Mouse (Mus musculus): ENCODE measurements around the gene Rpp14. TPM values are rescaled to one million over a fixed set of nuclear protein-coding genes. Genes with fewer than 3 reads are reported as not detected.
"Not testable (repeated sequence)": the region's sequence is repeated elsewhere in the genome, so short reads cannot be mapped to it uniquely, and the experiment has no call there.

Gene Rpp14
- total and polyA plus RNA-seq, 2 experiments: 5.4 to 18.8 TPM

DNA sequence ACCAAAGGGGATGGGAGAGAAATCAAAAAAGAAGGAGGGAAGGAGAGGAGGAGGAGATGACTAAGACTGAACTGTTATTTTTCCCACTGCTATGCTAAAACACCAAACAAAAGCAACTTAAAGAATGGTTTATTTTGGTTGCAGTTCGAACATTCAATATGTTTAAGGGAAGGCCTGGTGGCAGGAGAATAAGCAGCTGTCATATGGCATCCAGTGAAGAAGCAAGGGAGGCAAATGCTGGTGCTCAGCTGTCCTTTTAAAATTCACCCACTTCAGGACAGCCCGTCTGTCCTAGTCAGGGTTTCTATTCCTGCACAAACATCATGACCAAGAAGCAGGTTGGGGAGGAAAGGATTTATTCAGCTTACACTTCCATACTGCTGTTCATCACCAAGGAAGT, 37.2 kb downstream of the Rpp14 start:
- TF ChIP-seq POLR2A (IDR thresholded peaks at IDR 0.05; ENCODE audit: extremely low read depth, insufficient read depth, low read length) (no peak), CTCF (IDR thresholded peaks at IDR 0.05; ENCODE audit: low read depth, low read length) (no peak)
- H3K4me1 ChIP-seq (ENCODE audit: control insufficient read depth, insufficient read depth, low read length): peaks cover 2% of the 10 kb centered on the region; the same call in 1 of the 2 replicates
- no peak overlapping the region for H3K9ac ChIP-seq (ENCODE audit: low read depth, low read length)
- no peak overlapping the region for H3K27ac ChIP-seq (replicated peaks; ENCODE audit: insufficient read depth, low read depth, low read length)
- WGBS: 100% methylated on average over 2 of the region's 2 CpGs
- H3K4me3 ChIP-seq (ENCODE audit: insufficient read depth, low read depth, low read length): no peak overlapping the region
- no peak for DNase-seq (ENCODE audit: extremely low read depth, low read depth, low spot score)
- H3K36me3 ChIP-seq (ENCODE audit: control insufficient read depth, insufficient read depth, low read length): peaks cover 19% of the 10 kb centered on the region
- no peaks in the 10 kb centered on the region for H3K27me3 ChIP-seq (ENCODE audit: control insufficient read depth, insufficient read depth, low read length)
- H3K79me2 ChIP-seq (ENCODE audit: control insufficient read depth, insufficient read depth, low read length): peaks cover 22% of the 10 kb centered on the region; the same call in 1 of the 2 replicates

DNA sequence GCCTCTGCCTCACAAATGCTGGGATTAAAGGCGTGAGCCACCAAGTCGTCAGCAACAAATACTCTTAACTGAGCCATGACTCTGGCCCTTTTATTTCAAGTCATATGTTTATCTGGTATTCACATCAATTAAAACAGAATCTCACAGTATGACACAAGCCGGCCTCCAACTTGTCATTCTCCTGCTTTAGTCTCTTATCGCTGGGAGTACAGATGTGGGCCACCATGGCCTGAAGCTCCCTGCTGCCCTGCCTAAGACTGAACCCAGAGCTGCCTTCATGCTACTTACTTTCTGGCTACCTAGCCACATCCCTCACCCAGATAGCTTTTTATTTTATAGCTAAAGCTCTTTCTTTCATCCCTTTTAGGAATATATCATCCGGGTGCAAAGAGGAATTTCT, 39.3 kb downstream of the Rpp14 start:
- DNase-seq (ENCODE audit: extremely low read depth, low read depth, low spot score): no peak
- Histone ChIP-seq H3K4me3 (ENCODE audit: insufficient read depth, low read depth, low read length) (no peak overlapping the region), H3K27me3 (ENCODE audit: control insufficient read depth, insufficient read depth, low read length) (no peaks in the 10 kb centered on the region), H3K9ac (ENCODE audit: low read depth, low read length) (no peak overlapping the region), H3K4me1 (ENCODE audit: control insufficient read depth, insufficient read depth, low read length) (peaks cover 5% of the 10 kb centered on the region), H3K27ac (replicated peaks; ENCODE audit: insufficient read depth, low read depth, low read length) (no peak overlapping the region), H3K79me2 (ENCODE audit: control insufficient read depth, insufficient read depth, low read length) (peaks cover 13% of the 10 kb centered on the region; the same call in 1 of the 2 replicates), H3K36me3 (ENCODE audit: control insufficient read depth, insufficient read depth, low read length) (peaks cover 17% of the 10 kb centered on the region)
- TF ChIP-seq CTCF (IDR thresholded peaks at IDR 0.05; ENCODE audit: low read depth, low read length): no peak
- no peak for TF ChIP-seq POLR2A (IDR thresholded peaks at IDR 0.05; ENCODE audit: extremely low read depth, insufficient read depth, low read length)
- WGBS: 97% methylated on average over 5 of the region's 5 CpGs

DNA sequence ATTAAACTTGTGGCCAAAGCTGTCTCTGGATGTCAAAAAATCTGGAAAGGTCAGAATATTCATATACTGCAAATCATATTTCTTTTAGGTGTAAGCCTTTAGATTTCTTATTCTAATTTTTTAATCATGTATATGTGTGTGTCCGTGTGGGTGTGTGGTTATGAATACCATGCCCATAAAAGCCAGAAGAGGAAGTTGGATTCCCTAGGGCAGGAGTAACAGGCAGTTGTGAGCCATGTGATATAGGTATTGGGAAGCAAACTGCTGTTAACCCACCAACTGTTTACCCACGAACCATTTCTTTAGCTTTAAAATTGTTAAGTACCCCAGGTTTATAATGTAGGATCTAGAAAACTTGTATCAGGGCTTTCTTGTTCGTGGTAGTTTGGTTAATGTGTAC, 39.7 kb downstream of the Rpp14 start:
- H3K9ac ChIP-seq (ENCODE audit: low read depth, low read length): no peak overlapping the region
- no peaks in the 10 kb centered on the region for H3K27me3 ChIP-seq (ENCODE audit: control insufficient read depth, insufficient read depth, low read length)
- H3K4me3 ChIP-seq (ENCODE audit: insufficient read depth, low read depth, low read length): no peak overlapping the region
- H3K36me3 ChIP-seq (ENCODE audit: control insufficient read depth, insufficient read depth, low read length): peaks cover 15% of the 10 kb centered on the region
- peaks cover 6% of the 10 kb centered on the region for H3K4me1 ChIP-seq (ENCODE audit: control insufficient read depth, insufficient read depth, low read length)
- peaks cover 13% of the 10 kb centered on the region; the same call in 1 of the 2 replicates for H3K79me2 ChIP-seq (ENCODE audit: control insufficient read depth, insufficient read depth, low read length)
- H3K27ac ChIP-seq (replicated peaks; ENCODE audit: insufficient read depth, low read depth, low read length): no peak overlapping the region
- WGBS: 86% methylated on average over 3 of the region's 3 CpGs
- no peak for TF ChIP-seq CTCF (IDR thresholded peaks at IDR 0.05; ENCODE audit: low read depth, low read length)
- no peak for TF ChIP-seq POLR2A (IDR thresholded peaks at IDR 0.05; ENCODE audit: extremely low read depth, insufficient read depth, low read length)
- no peak for DNase-seq (ENCODE audit: extremely low read depth, low read depth, low spot score)

DNA sequence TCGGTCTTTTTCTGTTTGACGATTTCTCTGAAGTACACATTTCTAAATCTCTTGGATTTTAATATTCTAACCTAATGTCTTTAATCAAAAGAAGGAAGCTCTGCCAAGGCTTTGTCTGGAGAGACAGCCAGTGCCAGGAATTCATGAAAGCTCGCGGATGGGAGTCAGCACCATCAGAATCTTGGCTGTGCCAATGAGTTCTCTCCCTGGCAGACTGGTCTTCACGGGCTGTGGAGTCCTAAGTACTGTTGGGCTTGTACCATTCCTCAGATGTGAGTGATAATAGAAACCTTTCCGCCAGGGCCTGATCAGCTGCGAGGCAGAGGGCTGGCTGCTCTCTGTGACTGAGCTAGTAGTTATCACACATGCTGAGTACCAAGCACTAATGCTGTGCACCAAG, 43.0 kb downstream of the Rpp14 start:
- peaks cover 6% of the 10 kb centered on the region for H3K4me1 ChIP-seq (ENCODE audit: control insufficient read depth, insufficient read depth, low read length)
- H3K4me3 ChIP-seq (ENCODE audit: insufficient read depth, low read depth, low read length): no peak overlapping the region
- DNase-seq (ENCODE audit: extremely low read depth, low read depth, low spot score): no peak
- peaks cover 5% of the 10 kb centered on the region; the same call in 1 of the 2 replicates for H3K79me2 ChIP-seq (ENCODE audit: control insufficient read depth, insufficient read depth, low read length)
- 60% methylated on average over 7 of the region's 7 CpGs for WGBS
- TF ChIP-seq CTCF (IDR thresholded peaks at IDR 0.05; ENCODE audit: low read depth, low read length) (no peak), POLR2A (IDR thresholded peaks at IDR 0.05; ENCODE audit: extremely low read depth, insufficient read depth, low read length) (no peak)
- no peak overlapping the region for H3K9ac ChIP-seq (ENCODE audit: low read depth, low read length)
- H3K36me3 ChIP-seq (ENCODE audit: control insufficient read depth, insufficient read depth, low read length): peaks cover 14% of the 10 kb centered on the region
- H3K27ac ChIP-seq (replicated peaks; ENCODE audit: insufficient read depth, low read depth, low read length): peak overlapping the region; percentile 43
- H3K27me3 ChIP-seq (ENCODE audit: control insufficient read depth, insufficient read depth, low read length): no peaks in the 10 kb centered on the region

DNA sequence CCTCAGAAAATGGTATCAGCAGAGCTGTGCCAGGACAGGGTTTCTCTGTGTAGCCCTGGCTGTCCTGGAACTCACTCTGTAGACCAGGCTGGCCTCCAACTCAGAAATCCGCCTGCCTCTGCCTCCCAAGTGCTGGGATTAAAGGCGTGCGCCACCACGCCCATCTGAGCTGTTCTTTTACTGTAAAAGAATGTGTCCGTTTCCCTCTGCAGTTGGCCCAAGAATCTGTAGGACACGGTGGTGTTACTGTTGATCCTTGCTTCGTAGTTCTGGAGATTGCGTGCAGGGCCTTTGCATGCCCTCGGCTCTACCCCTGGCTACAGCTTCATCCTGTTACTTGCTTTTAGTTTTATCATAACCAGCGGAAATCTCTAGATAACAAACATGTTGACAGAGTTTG, 43.4 kb downstream of the Rpp14 start:
- not testable (repeated sequence) for H3K79me2 ChIP-seq (ENCODE audit: control insufficient read depth, insufficient read depth, low read length); H3K9ac ChIP-seq (ENCODE audit: low read depth, low read length); H3K4me1 ChIP-seq (ENCODE audit: control insufficient read depth, insufficient read depth, low read length); H3K4me3 ChIP-seq (ENCODE audit: insufficient read depth, low read depth, low read length); H3K27me3 ChIP-seq (ENCODE audit: control insufficient read depth, insufficient read depth, low read length)
- H3K36me3 ChIP-seq (ENCODE audit: control insufficient read depth, insufficient read depth, low read length): peaks cover 14% of the 10 kb centered on the region
- 73% methylated on average over 10 of the region's 10 CpGs for WGBS
- H3K27ac ChIP-seq (replicated peaks; ENCODE audit: insufficient read depth, low read depth, low read length): peak overlapping the region; percentile 43
- peak; percentile 29 for DNase-seq (ENCODE audit: extremely low read depth, low read depth, low spot score)

DNA sequence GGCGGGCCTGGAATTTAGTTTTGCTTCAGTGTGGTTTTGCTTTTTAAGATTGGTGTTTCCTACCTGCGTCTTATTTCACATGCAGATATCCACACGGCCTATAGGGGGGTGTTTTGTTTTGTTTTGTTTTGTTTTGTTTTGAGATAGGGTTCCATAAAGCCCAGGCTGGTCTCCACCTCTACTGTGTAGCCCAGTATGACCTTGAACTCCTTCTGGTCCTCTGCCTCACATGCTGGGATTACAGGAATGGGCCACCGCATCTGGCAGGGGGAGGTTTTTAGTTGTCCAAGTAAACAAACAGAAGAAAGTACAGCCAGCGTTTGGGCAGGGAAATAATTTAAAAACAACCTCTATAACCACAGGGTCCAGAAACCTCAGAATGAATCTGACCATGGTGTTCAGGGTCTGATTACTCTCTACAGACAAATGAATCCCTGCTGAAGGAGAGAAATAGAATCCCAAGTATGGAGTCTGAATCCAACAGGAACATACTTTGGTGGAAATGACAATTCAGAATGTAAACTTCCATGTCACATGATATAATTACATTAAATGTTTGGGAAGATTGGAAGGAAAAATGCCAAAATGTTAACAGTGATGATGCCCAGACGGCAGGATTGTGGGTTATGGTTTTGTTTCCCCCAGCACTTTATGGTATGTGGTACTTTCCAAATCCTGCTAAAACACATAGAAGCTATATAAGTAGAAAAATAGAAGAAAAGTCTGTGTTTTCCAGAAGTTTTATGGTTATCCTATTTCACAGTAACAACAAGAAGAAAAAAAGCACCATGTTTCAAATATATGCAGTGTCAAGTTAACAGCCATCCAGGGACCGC, 44.1 kb downstream of the Rpp14 start:
- 48% methylated on average over 7 of the region's 7 CpGs for WGBS
- peaks cover 6% of the 10 kb centered on the region for H3K4me1 ChIP-seq (ENCODE audit: control insufficient read depth, insufficient read depth, low read length)
- peaks cover 14% of the 10 kb centered on the region for H3K36me3 ChIP-seq (ENCODE audit: control insufficient read depth, insufficient read depth, low read length)
- peak; percentile 85 for DNase-seq (ENCODE audit: extremely low read depth, low read depth, low spot score)
- no peak for TF ChIP-seq CTCF (IDR thresholded peaks at IDR 0.05; ENCODE audit: low read depth, low read length)
- no peak for TF ChIP-seq POLR2A (IDR thresholded peaks at IDR 0.05; ENCODE audit: extremely low read depth, insufficient read depth, low read length)
- no peak overlapping the region for H3K4me3 ChIP-seq (ENCODE audit: insufficient read depth, low read depth, low read length)
- H3K79me2 ChIP-seq (ENCODE audit: control insufficient read depth, insufficient read depth, low read length): peaks cover 5% of the 10 kb centered on the region; the same call in 1 of the 2 replicates
- no peak overlapping the region for H3K9ac ChIP-seq (ENCODE audit: low read depth, low read length)
- H3K27me3 ChIP-seq (ENCODE audit: control insufficient read depth, insufficient read depth, low read length): no peaks in the 10 kb centered on the region
- H3K27ac ChIP-seq (replicated peaks; ENCODE audit: insufficient read depth, low read depth, low read length): peak overlapping the region; percentile 43

Measured in liver, adult 2 months (tissue).